Mouse (Mus musculus) brain, embryonic 14.5 days (tissue): ENCODE measurements around the gene Coro1a.

Experiments used
- CTCF ChIP-seq: fragments of 200-500 bp; IDR thresholded peaks from 2 replicates; pipeline ENCODE4 v1.5.1; 2012; ENCODE audit warnings: inconsistent platforms, mild to moderate bottlenecking, moderate library complexity, borderline replicate concordance; ENCODE audit not compliant: insufficient read depth, insufficient read length; ENCODE audit errors: extremely low read depth
- POLR2A ChIP-seq: fragments of 200-500 bp; IDR thresholded peaks from 2 replicates; pipeline ENCODE4 v1.6.1; 2012; ENCODE audit warnings: mild to moderate bottlenecking, inconsistent platforms, borderline replicate concordance; ENCODE audit not compliant: poor library complexity, insufficient read depth, insufficient read length, severe bottlenecking; ENCODE audit errors: extremely low read depth

GRCm38 (mm10) chr7:126701559-126702357 lies 5.8 kb downstream of the Coro1a start:
- TF ChIP-seq POLR2A = no peak
- no peak for TF ChIP-seq CTCF
